Comparison of ENCODE assay signal across 8 mouse cellular contexts in genomic region chr9:48860526-48860845, GRCm38 (mm10). TPM values are rescaled to one million over a fixed set of nuclear protein-coding genes. Genes with fewer than 3 reads are reported as not detected.
DNase-seq lines count a peak whose midpoint lies in the region; ATAC-seq and TF ChIP-seq lines count a peak whose summit lies in the region.

No protein-coding gene starts in this region.

- ATAC-seq in erythroblast, adult 5-6 weeks (replicated peaks; ENCODE audit: low FRiP score, poor library complexity, severe bottlenecking) = 0 out of 2 replicates have a peak, but pooled peaks have one; percentile 59
- ATAC-seq in heart, embryonic 15.5 days (replicated peaks; ENCODE audit: insufficient number of reproducible peaks, insufficient read depth, low FRiP score, low read depth) = peak; percentile 55
- peak; percentile 86 for ATAC-seq in liver, postnatal 0 days

- H3K4me1 ChIP-seq in E14TG2a.4 (replicated peaks; ENCODE audit: low read depth, low read length) = peaks cover 15% of the 10 kb centered on the region
- no peaks in the 10 kb centered on the region for H3K4me1 ChIP-seq in bone marrow, adult 2 months (ENCODE audit: control insufficient read depth, insufficient read depth, low read length)
- H3K4me1 ChIP-seq in heart, embryonic 15.5 days (replicated peaks) = no peaks in the 10 kb centered on the region
- no peaks in the 10 kb centered on the region for H3K4me1 ChIP-seq in liver, postnatal 0 days (ENCODE audit: insufficient read depth)

- no peak for TF ChIP-seq POLR2A in bone marrow, adult 2 months (IDR thresholded peaks at IDR 0.05; ENCODE audit: borderline replicate concordance, control insufficient read depth, low read depth, low read length)

- H3K9me3 ChIP-seq in E14TG2a.4 (ENCODE audit: low read length) = no peaks in the 10 kb centered on the region
- H3K9me3 ChIP-seq in heart, embryonic 15.5 days (replicated peaks) = no peaks in the 10 kb centered on the region
- no peaks in the 10 kb centered on the region for H3K9me3 ChIP-seq in liver, postnatal 0 days (ENCODE audit: low read length)

- 5% methylated on average over 6 of the region's 6 CpGs for WGBS in bone marrow, adult 2 months
- 4% methylated on average over 6 of the region's 6 CpGs for WGBS in heart, embryonic 15.5 days
- 3% methylated on average over 6 of the region's 6 CpGs for WGBS in liver, postnatal 0 days (ENCODE audit: insufficient replicate concordance)

- TF ChIP-seq EP300 in liver, postnatal 0 days (IDR thresholded peaks at IDR 0.05; ENCODE audit: low read depth) = no peak

- peak; percentile 82 to 85 for DNase-seq in kidney, postnatal 36 days
- DNase-seq in liver, postnatal 0 days = peak; percentile 74
- DNase-seq in ovary, postnatal 36 days (ENCODE audit: low spot score) = peak; percentile 68
- peak; percentile 80 for DNase-seq in thymus, postnatal 4 days

- H3K4me3 ChIP-seq in E14TG2a.4 (replicated peaks; ENCODE audit: low read length) = no peak overlapping the region
- H3K4me3 ChIP-seq in bone marrow, adult 2 months (replicated peaks; ENCODE audit: control insufficient read depth, low read depth, low read length) = no peak overlapping the region
- H3K4me3 ChIP-seq in heart, embryonic 15.5 days = no peak overlapping the region
- no peak overlapping the region for H3K4me3 ChIP-seq in liver, postnatal 0 days (ENCODE audit: low read depth, low read length)

- H3K36me3 ChIP-seq in E14TG2a.4 (ENCODE audit: insufficient read depth, low read length) = no peaks in the 10 kb centered on the region
- H3K36me3 ChIP-seq in heart, embryonic 15.5 days = no peaks in the 10 kb centered on the region
- no peaks in the 10 kb centered on the region for H3K36me3 ChIP-seq in liver, postnatal 0 days (replicated peaks; ENCODE audit: insufficient read depth, low read length)

- H3K27ac ChIP-seq in bone marrow, adult 2 months (ENCODE audit: control insufficient read depth, insufficient read depth, low read depth, low read length, poor library complexity) = no peak overlapping the region
- no peak overlapping the region for H3K27ac ChIP-seq in heart, embryonic 15.5 days
- no peak overlapping the region for H3K27ac ChIP-seq in liver, postnatal 0 days (ENCODE audit: low read depth)

- H3K27me3 ChIP-seq in E14TG2a.4 (ENCODE audit: insufficient read depth, low read length) = peaks cover 24% of the 10 kb centered on the region
- peaks cover 18% of the 10 kb centered on the region for H3K27me3 ChIP-seq in heart, embryonic 15.5 days
- H3K27me3 ChIP-seq in liver, postnatal 0 days (ENCODE audit: insufficient read depth, low read length) = no peaks in the 10 kb centered on the region; the same call in 1 of the 2 replicates

- peak; percentile 88 for TF ChIP-seq CTCF in E14TG2a.4 (conservative IDR thresholded peaks at IDR 0.05; ENCODE audit: low read length)
- TF ChIP-seq CTCF in bone marrow, adult 2 months (IDR thresholded peaks at IDR 0.05; ENCODE audit: control insufficient read depth, insufficient read depth, low read length) = peak; percentile 89
- TF ChIP-seq CTCF in liver, postnatal 0 days (IDR thresholded peaks at IDR 0.05; ENCODE audit: low read depth) = peak; percentile 95

- H3K9ac ChIP-seq in heart, embryonic 15.5 days = no peak overlapping the region
- no peak overlapping the region for H3K9ac ChIP-seq in liver, postnatal 0 days (replicated peaks)

- no peak overlapping the region for H3K4me2 ChIP-seq in heart, embryonic 15.5 days
- no peak overlapping the region for H3K4me2 ChIP-seq in liver, postnatal 0 days (ENCODE audit: low read depth, low read length)

RNA-seq across cellular contexts. Expression of gene Zbtb16, which starts 24.5 kb away (rescaled TPM):
- polyA plus RNA-seq in bone marrow, adult 2 months (2011; ENCODE audit: insufficient read depth, insufficient read length, low replicate concordance, missing spikeins) = 4.2 and 7.5 TPM in 2 replicates
- total RNA-seq in erythroblast, adult 5-6 weeks (2015; ENCODE audit: low replicate concordance) = 1.7 and 2.9 TPM in 2 replicates
- total RNA-seq in erythroblast, adult 5-6 weeks (2017; ENCODE audit: low replicate concordance) = 0.77 and 1.8 TPM in 2 replicates
- polyA plus RNA-seq in heart, embryonic 15.5 days (2015; fragmentation: Nextera tagmentation; extraction: Ambion mirVana) = 6.0 and 7.3 TPM in 2 replicates
- polyA plus RNA-seq in liver, postnatal 0 days (2015; fragmentation: Nextera tagmentation; extraction: Ambion mirVana) = 2.2 and 2.5 TPM in 2 replicates

RNA-seq across cellular contexts. Expression of gene Htr3a, which starts 50.4 kb away (rescaled TPM):
- polyA plus RNA-seq in bone marrow, adult 2 months (2011; ENCODE audit: insufficient read depth, insufficient read length, low replicate concordance, missing spikeins) = not detected in 2 replicates
- total RNA-seq in erythroblast, adult 5-6 weeks (2015; ENCODE audit: low replicate concordance) = not detected in 2 replicates
- total RNA-seq in erythroblast, adult 5-6 weeks (2017; ENCODE audit: low replicate concordance) = not detected in 2 replicates
- polyA plus RNA-seq in heart, embryonic 15.5 days (2015; fragmentation: Nextera tagmentation; extraction: Ambion mirVana) = 0.60 and 0.63 TPM in 2 replicates
- not detected in 2 replicates for polyA plus RNA-seq in liver, postnatal 0 days (2015; fragmentation: Nextera tagmentation; extraction: Ambion mirVana)
